In the genomic region with DNA sequence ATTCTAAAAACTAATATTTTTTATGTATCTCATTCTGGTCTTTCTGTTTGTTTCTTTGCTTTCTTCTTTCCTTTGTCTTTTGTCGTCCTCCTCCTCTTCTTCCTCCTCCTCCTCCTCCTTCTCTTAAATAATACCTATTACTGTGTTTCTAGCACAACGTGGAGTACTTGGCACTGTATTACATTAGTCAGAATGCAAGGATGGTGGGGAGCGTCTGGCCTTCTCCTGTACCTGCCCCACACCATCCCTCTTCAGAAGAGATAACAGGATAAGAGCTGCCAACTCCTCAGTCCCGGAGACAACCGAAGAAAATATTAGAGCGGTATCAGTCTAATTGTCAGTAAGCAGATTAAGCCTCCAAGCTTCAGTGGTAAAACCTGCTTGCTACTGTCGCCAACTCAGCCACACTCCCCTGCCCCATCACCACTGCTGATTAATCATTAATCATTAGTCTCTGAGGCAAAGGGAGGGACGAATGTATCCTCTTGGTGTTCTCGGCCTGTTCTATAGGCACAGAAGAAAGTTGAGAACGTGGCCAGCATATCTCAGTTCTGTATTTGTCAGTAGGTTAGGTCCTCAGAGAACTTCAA, we compare ENCODE assay signal across 24 mouse cellular contexts.
DNase-seq lines count a peak whose midpoint lies in the region; ATAC-seq lines count a peak whose summit lies in the region.
"Had no signal": no experiment of that assay in that cellular context is flagged by ENCODE, and none has a peak within 500 bp of the region (broad histone marks: within the 10 kb centered on the region; RNA-seq: fewer than 3 reads in every experiment).

No protein-coding gene starts in this region.

- peak; percentile 33 to 55 for DNase-seq in kidney, adult 8-10 months
- DNase-seq in midbrain, embryonic 11.5 days (ENCODE audit: low spot score, missing footprints): peak; percentile 76
- DNase-seq in midbrain, embryonic 14.5 days: no peak
- peak; percentile 23 to 59 for DNase-seq in kidney, postnatal 36 days
- DNase-seq in right cerebral cortex, adult 18-20 months: no peak
- DNase-seq in thymus, postnatal 14 days: no peak
- DNase-seq: adrenal gland, adult 8-10 months; B cell, adult 2 months; cerebellum, adult 11-12 months; cerebellum, postnatal 10 days; gastrocnemius, postnatal 10 days; layer of hippocampus, postnatal 36 days; lung, postnatal 4 days had no signal

- H3K9ac ChIP-seq in kidney, embryonic 15.5 days: no peak overlapping the region
- H3K9ac ChIP-seq in midbrain, embryonic 11.5 days (ENCODE audit: low read length): no peak overlapping the region
- no peak overlapping the region for H3K9ac ChIP-seq in midbrain, embryonic 14.5 days (replicated peaks; ENCODE audit: low read length)
- H3K9ac ChIP-seq: forebrain, embryonic 15.5 days; hindbrain, embryonic 15.5 days; limb, embryonic 12.5 days; lung, embryonic 15.5 days; neural tube, embryonic 13.5 days had no signal

- peaks cover 16% of the 10 kb centered on the region for H3K4me1 ChIP-seq in kidney, embryonic 15.5 days
- no peaks in the 10 kb centered on the region for H3K4me1 ChIP-seq in midbrain, embryonic 11.5 days (ENCODE audit: control insufficient read depth, insufficient read depth, low read length)
- no peaks in the 10 kb centered on the region for H3K4me1 ChIP-seq in midbrain, embryonic 14.5 days (ENCODE audit: control insufficient read depth, insufficient read depth, low read length)
- H3K4me1 ChIP-seq: forebrain, embryonic 15.5 days; hindbrain, embryonic 15.5 days; limb, embryonic 12.5 days; neural tube, embryonic 13.5 days had no signal

- H3K9me3 ChIP-seq in kidney, embryonic 15.5 days (replicated peaks): no peaks in the 10 kb centered on the region
- H3K9me3 ChIP-seq in midbrain, embryonic 11.5 days (ENCODE audit: control insufficient read depth, low read length): no peaks in the 10 kb centered on the region
- no peaks in the 10 kb centered on the region for H3K9me3 ChIP-seq in midbrain, embryonic 14.5 days (ENCODE audit: control insufficient read depth, low read length)
- H3K9me3 ChIP-seq: embryonic facial prominence, embryonic 10.5 days; forebrain, embryonic 15.5 days; heart, embryonic 10.5 days; hindbrain, embryonic 15.5 days; limb, embryonic 12.5 days; lung, embryonic 15.5 days; neural tube, embryonic 13.5 days had no signal

- H3K4me2 ChIP-seq in kidney, embryonic 15.5 days: no peak overlapping the region
- no peak overlapping the region for H3K4me2 ChIP-seq in midbrain, embryonic 11.5 days
- no peak overlapping the region for H3K4me2 ChIP-seq in midbrain, embryonic 14.5 days (ENCODE audit: low read length)
- H3K4me2 ChIP-seq: forebrain, embryonic 15.5 days; hindbrain, embryonic 15.5 days; limb, embryonic 12.5 days; lung, embryonic 15.5 days; neural tube, embryonic 13.5 days had no signal

- no peak for ATAC-seq in kidney, embryonic 15.5 days (replicated peaks; ENCODE audit: low FRiP score)
- ATAC-seq in midbrain, embryonic 11.5 days (ENCODE audit: low FRiP score): no peak
- no peak for ATAC-seq in midbrain, embryonic 14.5 days (ENCODE audit: low FRiP score, low TSS enrichment)
- ATAC-seq: forebrain, embryonic 15.5 days; midbrain, embryonic 16.5 days had no signal

- no peaks in the 10 kb centered on the region for H3K27me3 ChIP-seq in kidney, embryonic 15.5 days
- no peaks in the 10 kb centered on the region for H3K27me3 ChIP-seq in midbrain, embryonic 11.5 days (ENCODE audit: control insufficient read depth, insufficient read depth, low read length)
- no peaks in the 10 kb centered on the region for H3K27me3 ChIP-seq in midbrain, embryonic 14.5 days (ENCODE audit: control insufficient read depth, insufficient read depth, low read length)
- H3K27me3 ChIP-seq: forebrain, embryonic 15.5 days; hindbrain, embryonic 15.5 days; limb, embryonic 12.5 days; lung, embryonic 15.5 days; neural tube, embryonic 13.5 days had no signal

- H3K27ac ChIP-seq in kidney, embryonic 15.5 days: no peak overlapping the region
- no peak overlapping the region for H3K27ac ChIP-seq in midbrain, embryonic 11.5 days (ENCODE audit: low read depth, low read length)
- no peak overlapping the region for H3K27ac ChIP-seq in midbrain, embryonic 14.5 days (replicated peaks; ENCODE audit: low read depth, low read length)
- H3K27ac ChIP-seq: embryonic facial prominence, embryonic 10.5 days; forebrain, embryonic 15.5 days; heart, embryonic 10.5 days; hindbrain, embryonic 15.5 days; kidney, postnatal 0 days; limb, embryonic 12.5 days; lung, embryonic 15.5 days; neural tube, embryonic 13.5 days had no signal

- H3K4me3 ChIP-seq in kidney, embryonic 15.5 days (replicated peaks): no peak overlapping the region
- H3K4me3 ChIP-seq in midbrain, embryonic 11.5 days (ENCODE audit: low read depth, low read length): no peak overlapping the region
- H3K4me3 ChIP-seq in midbrain, embryonic 14.5 days (replicated peaks; ENCODE audit: low read depth, low read length): no peak overlapping the region
- H3K4me3 ChIP-seq: embryonic facial prominence, embryonic 10.5 days; forebrain, embryonic 15.5 days; heart, embryonic 10.5 days; hindbrain, embryonic 15.5 days; limb, embryonic 12.5 days; lung, embryonic 15.5 days; myocyte; neural tube, embryonic 13.5 days had no signal

- no peaks in the 10 kb centered on the region for H3K36me3 ChIP-seq in kidney, embryonic 15.5 days
- no peaks in the 10 kb centered on the region for H3K36me3 ChIP-seq in midbrain, embryonic 11.5 days (ENCODE audit: control insufficient read depth, insufficient read depth, low read length)
- H3K36me3 ChIP-seq in midbrain, embryonic 14.5 days (ENCODE audit: control insufficient read depth, insufficient read depth, low read length): no peaks in the 10 kb centered on the region
- H3K36me3 ChIP-seq: embryonic facial prominence, embryonic 10.5 days; forebrain, embryonic 15.5 days; heart, embryonic 10.5 days; hindbrain, embryonic 15.5 days; limb, embryonic 12.5 days; lung, embryonic 15.5 days; neural tube, embryonic 13.5 days had no signal

- 46% methylated on average over 10 of the region's 10 CpGs for WGBS in kidney, embryonic 15.5 days
- 80% methylated on average over 10 of the region's 10 CpGs for WGBS in midbrain, embryonic 11.5 days
- 71% methylated on average over 10 of the region's 10 CpGs for WGBS in midbrain, embryonic 14.5 days

Comparison
In these comparisons a context has a peak if more than half of its experiments do, and no peak if none do; other contexts are left out.
1. DNase-seq: peak in kidney, adult 8-10 months (2 of 2), midbrain, embryonic 11.5 days (single experiment) and kidney, postnatal 36 days (2 of 2); none in midbrain, embryonic 14.5 days (single experiment), right cerebral cortex, adult 18-20 months (single experiment) and thymus, postnatal 14 days (single experiment).